Mouse (Mus musculus) T-cell, adult 2 months (primary cell): ENCODE data around the gene Rbm46.

ENCODE experiments used
- DNase-seq: peaks from one replicate; pipeline ENCODE4 v3.0.0; 2022; ENCODE audit warnings: low spot score

The Rbm46 gene

DNA sequence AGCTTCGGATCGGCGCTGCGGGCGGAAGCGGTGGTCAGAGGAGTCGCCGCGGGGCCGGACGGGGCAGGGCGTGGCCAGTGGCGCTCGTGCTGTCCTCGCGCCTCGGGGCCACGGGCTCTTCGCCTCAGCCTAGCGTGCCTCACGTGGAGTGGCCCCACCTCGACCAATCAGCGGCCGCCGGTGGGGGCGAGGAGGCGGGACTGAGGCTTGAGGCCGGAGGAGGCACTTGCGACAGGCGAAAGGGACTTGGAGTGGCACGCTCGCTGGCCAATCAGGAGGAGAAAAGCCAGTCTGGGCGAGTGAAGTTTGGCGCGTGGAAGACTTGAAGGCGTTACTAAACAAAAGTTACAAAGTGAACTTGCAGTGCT is at the start of gene Rbm46:
TSS of gene Rbm46 (minus strand) at position 112 of the 368 bp plus-strand sequence.
- DNase-seq = no peak

DNA sequence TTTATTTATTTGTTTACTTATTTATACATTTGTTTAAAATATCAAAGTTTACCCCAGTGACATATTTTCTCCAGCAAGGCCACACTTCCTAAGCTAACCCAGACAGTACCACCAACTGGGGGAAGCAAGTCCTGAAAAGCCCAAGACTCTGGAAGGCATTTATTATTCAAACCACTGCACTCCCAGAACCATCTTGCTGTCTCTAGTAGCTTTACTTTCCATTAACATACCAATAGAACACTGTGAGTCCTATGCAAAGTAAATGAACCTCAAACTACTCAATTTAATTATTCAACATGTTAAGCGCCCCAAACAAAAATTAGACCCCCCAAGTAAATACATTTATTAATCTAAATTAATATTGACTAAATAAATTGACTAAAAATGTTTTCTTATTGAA is 39.3 kb upstream of the Rbm46 start:
- DNase-seq = no peak

DNA sequence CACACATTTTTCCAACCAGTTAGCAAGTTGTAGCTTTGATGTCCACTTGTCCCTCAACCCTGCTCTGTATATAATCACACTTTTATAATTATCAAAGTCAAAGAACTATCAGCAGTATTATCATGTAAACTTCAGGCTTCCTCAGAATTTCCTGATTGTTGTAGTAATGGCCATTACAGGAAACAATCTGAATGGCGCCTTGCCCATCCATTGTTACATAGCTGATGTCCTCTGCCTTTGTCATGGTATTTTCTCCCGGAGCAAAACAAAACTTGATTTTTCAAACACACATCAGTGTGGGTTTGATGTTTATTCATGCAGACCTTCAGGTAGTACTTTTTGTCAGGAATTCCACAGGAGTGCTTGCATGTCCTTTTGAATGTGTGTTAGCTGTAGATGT is 32.4 kb upstream of the Rbm46 start:
- DNase-seq = no peak

- DNase-seq = no peak
These were observed 28.1 kb upstream of the Rbm46 start for GRCm38 (mm10) chr3:82904211-82904908.

DNA sequence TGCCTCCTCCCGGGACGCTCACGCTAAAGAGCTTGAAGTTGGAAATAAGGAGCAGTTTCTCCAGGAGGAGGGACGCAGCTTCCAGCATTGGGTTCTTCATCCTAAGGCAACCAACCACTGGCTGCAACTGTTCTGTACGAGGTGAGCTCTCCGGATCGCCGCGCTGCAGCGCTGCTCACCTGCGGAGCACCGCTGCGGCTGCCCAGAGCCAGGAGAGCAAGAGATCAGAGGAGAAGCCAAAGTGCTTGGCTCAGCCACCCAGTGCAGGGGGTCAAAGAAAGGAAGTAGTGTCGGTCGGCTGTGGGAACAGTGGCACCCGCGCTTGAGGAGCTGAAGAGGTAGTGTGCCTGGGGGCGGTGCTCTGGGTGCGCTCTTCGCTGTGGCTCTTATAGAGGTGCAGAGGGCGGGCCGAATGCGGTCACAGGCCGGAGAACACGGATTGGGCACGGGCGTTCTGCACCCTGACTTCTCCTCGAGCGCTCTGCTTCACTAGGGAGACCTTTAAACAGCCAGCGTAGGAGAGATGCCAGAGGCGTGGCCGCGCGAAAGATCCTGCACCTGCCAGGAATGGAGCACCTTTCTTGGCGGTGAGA is 27.4 kb upstream of the Rbm46 start, which contains the start of gene Lrat:
TSS of gene Lrat (minus strand) at position 361 of the 593 bp plus-strand sequence.
- no peak for DNase-seq

- DNase-seq = no peak
These were observed 26.7 kb upstream of the Rbm46 start for GRCm38 (mm10) chr3:82902757-82903612.

DNA sequence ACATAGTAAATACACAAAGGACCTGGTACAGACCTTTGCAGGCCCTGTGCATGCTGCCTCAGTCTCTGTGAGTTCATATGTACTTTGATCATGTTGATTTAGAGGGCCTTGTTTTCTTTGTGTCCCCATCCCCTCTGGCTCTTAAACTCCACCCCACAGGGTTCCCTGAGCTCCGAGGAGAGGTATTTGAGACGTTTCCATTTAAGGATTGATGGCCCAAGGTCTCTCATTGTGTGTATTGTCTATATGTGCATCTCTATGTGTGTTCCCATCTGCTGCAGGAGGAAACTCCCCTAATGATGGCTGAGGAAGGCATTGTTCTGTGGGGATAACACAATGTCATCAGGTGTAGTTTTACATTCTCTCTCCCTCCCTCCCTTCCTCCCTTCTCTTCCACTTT is 12.6 kb upstream of the Rbm46 start:
- DNase-seq = no peak

GRCm38 (mm10) chr3:82877258-82877657 is 975 bp upstream of the Rbm46 start:
- DNase-seq = no peak

DNA sequence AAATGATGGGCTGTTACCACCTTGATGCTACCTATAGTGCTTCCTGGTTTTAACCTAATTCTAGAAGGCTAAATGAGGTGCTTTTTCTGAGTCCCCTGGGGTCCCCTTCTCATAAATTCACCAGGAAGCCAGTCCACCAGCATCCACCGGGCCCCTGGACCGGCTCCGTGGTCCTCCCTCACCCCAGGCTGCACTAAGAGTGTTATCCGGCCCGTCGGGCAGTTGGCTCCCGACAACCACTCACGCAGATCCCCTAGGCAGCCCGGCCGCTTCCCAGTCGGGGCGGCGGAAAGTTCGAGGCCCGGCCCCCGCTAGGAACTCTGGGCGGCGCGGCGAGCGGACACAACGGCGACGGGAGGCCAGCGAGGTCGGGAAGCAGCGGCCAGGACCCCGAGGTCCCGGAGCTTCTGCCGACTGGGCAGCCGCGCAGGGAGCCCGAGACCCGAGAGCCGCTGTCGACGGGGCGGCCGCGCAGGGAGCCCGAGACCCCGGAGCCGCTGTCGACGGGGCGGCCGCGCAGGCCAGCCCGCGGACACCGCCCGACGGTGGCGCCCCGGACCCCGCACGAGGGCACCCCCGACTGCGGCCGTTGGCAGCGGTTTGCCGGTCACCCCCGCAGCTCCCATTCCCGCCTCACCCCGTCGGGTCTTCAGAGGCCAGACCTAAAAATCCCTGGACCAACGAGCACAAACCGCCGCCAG is 462 bp downstream of the Rbm46 start:
- DNase-seq = no peak

- DNase-seq = no peak
These were observed 18.7 kb downstream of the Rbm46 start for GRCm38 (mm10) chr3:82857414-82858077.

- no peak for DNase-seq
These were observed 51.1 kb downstream of the Rbm46 start for GRCm38 (mm10) chr3:82825165-82825564.

DNA sequence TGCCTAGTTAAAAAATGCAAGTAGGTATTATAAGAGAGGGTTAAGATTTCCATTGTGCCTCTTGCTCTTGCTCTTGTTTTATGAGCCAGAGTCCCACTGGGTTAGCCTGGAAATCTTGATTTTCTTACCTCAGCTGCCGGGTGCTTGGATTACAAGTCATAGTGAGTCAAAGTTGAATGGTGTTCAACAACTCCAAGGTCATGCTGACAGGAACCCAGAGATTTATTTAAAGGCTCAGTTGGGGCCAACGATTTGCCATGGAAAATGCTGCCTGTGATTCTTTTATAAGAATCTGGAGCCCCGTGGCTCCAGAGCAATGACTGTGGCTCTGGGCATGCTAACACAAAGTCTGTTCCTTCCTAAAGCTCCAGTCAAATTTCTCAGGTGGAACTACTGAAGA is 64.4 kb downstream of the Rbm46 start:
- DNase-seq = no peak

- DNase-seq = no peak
These were observed 65.8 kb downstream of the Rbm46 start for GRCm38 (mm10) chr3:82810334-82811120.

DNA sequence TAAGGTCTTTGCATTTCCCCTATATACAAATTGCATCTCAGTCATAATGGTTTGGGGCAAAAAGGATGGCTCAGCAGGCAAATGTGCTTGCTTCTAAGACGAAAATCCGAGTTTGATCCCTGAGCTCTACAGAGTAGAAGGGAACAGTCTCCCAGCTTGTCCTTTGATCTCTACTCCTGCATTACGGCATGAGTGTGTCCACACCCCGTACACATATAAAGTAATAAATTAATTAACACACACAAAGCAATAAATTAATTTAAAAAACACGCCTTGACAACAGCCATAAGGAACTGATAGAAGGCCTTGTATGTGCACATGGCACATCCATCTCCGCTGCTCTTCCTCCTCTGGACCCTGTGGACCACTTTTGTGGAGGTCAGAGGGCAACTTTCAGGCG is 66.5 kb downstream of the Rbm46 start:
- DNase-seq = no peak

GRCm38 (mm10) chr3:82808323-82808911 is 67.9 kb downstream of the Rbm46 start:
- DNase-seq = no peak

DNA sequence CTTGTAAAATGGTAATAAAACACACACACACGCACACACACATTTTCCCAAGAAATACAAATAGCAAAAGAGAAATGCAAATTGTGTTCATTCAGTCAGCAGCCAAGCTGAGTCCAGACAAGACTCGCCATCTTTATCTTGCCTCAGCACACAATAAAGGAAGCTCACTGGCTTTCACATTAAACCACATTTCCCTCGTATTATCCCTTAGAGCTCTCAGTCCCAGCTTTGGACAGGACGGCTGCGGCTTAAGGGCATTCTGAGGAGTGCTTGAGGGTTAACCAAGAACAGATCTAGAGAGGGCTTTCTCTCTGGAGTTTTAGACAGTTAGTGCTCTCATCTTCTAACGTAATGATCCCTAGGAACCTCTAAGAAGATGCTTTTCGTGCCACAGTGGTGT is 71.0 kb downstream of the Rbm46 start:
- DNase-seq = no peak

GRCm38 (mm10) chr3:82800470-82800843 is 75.8 kb downstream of the Rbm46 start:
- no peak for DNase-seq

GRCm38 (mm10) chr3:82799735-82800469 is 76.4 kb downstream of the Rbm46 start:
- DNase-seq = no peak

DNA sequence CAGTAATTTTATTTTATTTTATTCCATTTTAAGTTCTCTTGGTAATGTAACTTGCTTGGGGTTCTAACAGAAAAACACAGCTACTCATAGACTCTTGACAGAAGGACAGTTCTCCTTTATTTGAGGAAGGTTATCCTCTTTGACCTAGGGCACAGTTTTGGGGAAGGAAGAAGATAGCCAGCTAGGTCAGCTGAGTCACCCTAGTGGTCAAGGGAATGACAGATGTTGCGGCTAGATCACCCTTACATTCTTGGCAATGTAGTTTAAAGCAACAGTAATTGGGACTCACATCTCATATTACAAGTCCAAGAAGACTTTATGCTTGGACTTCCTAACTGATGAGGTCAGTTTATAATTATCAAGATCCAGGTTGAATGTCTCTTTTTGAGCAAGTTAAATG is 82.6 kb downstream of the Rbm46 start:
- DNase-seq = no peak

DNA sequence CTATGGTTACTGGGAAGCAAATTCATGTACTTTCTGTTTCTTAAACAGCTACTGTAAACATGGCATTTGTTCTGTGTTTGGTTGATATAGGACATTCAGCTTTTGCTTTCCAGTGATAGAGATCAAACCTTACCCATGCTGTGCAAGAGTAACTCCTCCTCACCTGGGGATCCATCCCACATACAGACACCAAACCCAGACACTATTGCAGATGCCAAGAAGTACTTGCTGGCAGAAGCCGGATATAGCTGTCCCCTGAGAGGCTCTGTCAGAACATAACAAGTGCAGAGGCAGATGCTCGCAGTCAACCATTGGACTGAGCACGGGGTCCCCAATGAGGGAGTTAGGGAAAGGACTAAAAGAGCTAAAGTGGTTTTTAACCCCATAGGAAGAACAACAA is 84.6 kb downstream of the Rbm46 start:
- no peak for DNase-seq
